Mouse (Mus musculus) MEL (cell line): ENCODE data around the gene Arntl. TPM values are rescaled to one million over a fixed set of nuclear protein-coding genes. Genes with fewer than 3 reads are reported as not detected.

Experiments
- DNase-seq: peaks from one replicate; pipeline ENCODE4 v3.0.0; 2011; ENCODE audit warnings: low read depth, low spot score
- H3K27ac ChIP-seq: 2 replicates; pipeline ENCODE4 v1.5.1; 2012; ENCODE audit warnings: low read depth, mild to moderate bottlenecking, control low read depth, low read length, moderate library complexity; ENCODE audit not compliant: control insufficient read depth
- H3K27me3 ChIP-seq, 2 experiments: fragments of 150-350 bp in 1 of 2; sonication (generic) in 1 of 2; 2 replicates each; pipeline ENCODE4 v1.6.1; 2012; ENCODE audit warnings: low read length in 2 of 2, mild to moderate bottlenecking in 2 of 2, improper control_type of control experiment in 1 of 2, moderate library complexity in 1 of 2; ENCODE audit not compliant: insufficient read depth in 2 of 2, control insufficient read depth in 1 of 2
- H3K36me3 ChIP-seq, 2 experiments: 2 replicates each; pipeline ENCODE4 v1.6.1; 2012 to 2014; ENCODE audit warnings: low read length in 2 of 2, improper control_type of control experiment in 1 of 2, inconsistent platforms in 1 of 2, mild to moderate bottlenecking in 1 of 2; ENCODE audit not compliant: insufficient read depth in 2 of 2, control insufficient read depth in 1 of 2
- H3K4me1 ChIP-seq, 2 experiments: fragments of 150-350 bp in 1 of 2; sonication (generic) in 1 of 2; 2 replicates each; pipeline ENCODE4 v1.6.1; 2012; ENCODE audit warnings: low read length in 2 of 2, improper control_type of control experiment in 1 of 2, mild to moderate bottlenecking in 1 of 2; ENCODE audit not compliant: insufficient read depth in 2 of 2, control insufficient read depth in 1 of 2
- H3K4me3 ChIP-seq, 2 experiments: fragments of 150-350 bp in 1 of 2; sonication (generic) in 1 of 2; 2 replicates each; pipeline ENCODE4 v1.5.1; 2012; ENCODE audit warnings: low read depth in 2 of 2, low read length in 2 of 2, mild to moderate bottlenecking in 2 of 2, moderate library complexity in 2 of 2, control low read depth in 1 of 2, improper control_type of control experiment in 1 of 2; ENCODE audit not compliant: control insufficient read depth in 1 of 2, insufficient read depth in 1 of 2
- H3K79me2 ChIP-seq: 2 replicates; pipeline ENCODE4 v1.6.1; 2012; ENCODE audit warnings: mild to moderate bottlenecking, low read length, moderate library complexity; ENCODE audit not compliant: control insufficient read depth, poor library complexity, insufficient read depth
- H3K9ac ChIP-seq: 2 replicates; pipeline ENCODE4 v1.6.1; 2012; ENCODE audit warnings: low read depth, mild to moderate bottlenecking, control low read depth, low read length, moderate library complexity; ENCODE audit not compliant: control insufficient read depth, poor library complexity, severe bottlenecking
- H3K9me3 ChIP-seq: fragments of 150-350 bp; sonication (generic); replicated peaks from 2 replicates; pipeline ENCODE4 v1.6.1; 2012; ENCODE audit warnings: mild to moderate bottlenecking, low read length, improper control_type of control experiment, moderate library complexity; ENCODE audit not compliant: insufficient read depth
- BHLHE40 ChIP-seq: IDR thresholded peaks from 2 replicates; pipeline ENCODE4 v1.6.1; 2012; ENCODE audit warnings: low read depth, mild to moderate bottlenecking, inconsistent platforms, low read length, improper control_type of control experiment, borderline replicate concordance
- CHD1 ChIP-seq: IDR thresholded peaks from 2 replicates; pipeline ENCODE4 v1.6.1; 2012; ENCODE audit warnings: low read depth, mild to moderate bottlenecking, inconsistent platforms, low read length, improper control_type of control experiment
- CHD2 ChIP-seq: IDR thresholded peaks from 2 replicates; pipeline ENCODE4 v1.6.1; 2011; ENCODE audit warnings: low read length, improper control_type of control experiment
- E2F4 ChIP-seq: IDR thresholded peaks from 2 replicates; pipeline ENCODE4 v1.6.1; 2011; ENCODE audit warnings: low read depth, low read length, improper control_type of control experiment, borderline replicate concordance
- ELF1 ChIP-seq: IDR thresholded peaks from 2 replicates; pipeline ENCODE4 v1.6.1; 2014; ENCODE audit warnings: low read depth, mild to moderate bottlenecking, inconsistent platforms, low read length, improper control_type of control experiment, moderate library complexity
- EP300 ChIP-seq, 2 experiments: IDR thresholded peaks; 2 replicates each; pipeline ENCODE4 v1.6.1; 2011; ENCODE audit warnings: improper control_type of control experiment in 2 of 2, low read length in 2 of 2, low read depth in 1 of 2, mild to moderate bottlenecking in 1 of 2
- ETS1 ChIP-seq: IDR thresholded peaks from 2 replicates; pipeline ENCODE4 v1.6.1; 2012; ENCODE audit warnings: low read depth, mild to moderate bottlenecking, inconsistent platforms, low read length, improper control_type of control experiment, moderate library complexity
- GATA1 ChIP-seq: IDR thresholded peaks from 2 replicates; pipeline ENCODE4 v1.6.1; 2011; ENCODE audit warnings: low read depth, low read length, improper control_type of control experiment
- HCFC1 ChIP-seq: IDR thresholded peaks from 2 replicates; pipeline ENCODE4 v1.6.1; 2012; ENCODE audit warnings: low read depth, mild to moderate bottlenecking, inconsistent platforms, low read length, improper control_type of control experiment, moderate library complexity
- KAT2A ChIP-seq: conservative IDR thresholded peaks from 2 replicates; pipeline ENCODE4 v1.6.1; 2012; ENCODE audit warnings: low read depth, low read length, improper control_type of control experiment, inconsistent platforms
- MAX ChIP-seq: IDR thresholded peaks from 2 replicates; pipeline ENCODE4 v1.6.1; 2011; ENCODE audit warnings: low read length, improper control_type of control experiment
- MAZ ChIP-seq: IDR thresholded peaks from 2 replicates; pipeline ENCODE4 v1.6.1; 2012; ENCODE audit warnings: low read depth, mild to moderate bottlenecking, inconsistent platforms, low read length, improper control_type of control experiment
- MEF2A ChIP-seq: IDR thresholded peaks from 2 replicates; pipeline ENCODE4 v1.6.1; 2014; ENCODE audit warnings: low read depth, mild to moderate bottlenecking, inconsistent platforms, low read length, improper control_type of control experiment; ENCODE audit not compliant: poor library complexity, insufficient replicate concordance, severe bottlenecking; ENCODE audit errors: extremely low read depth
- MXI1 ChIP-seq: IDR thresholded peaks from 2 replicates; pipeline ENCODE4 v1.6.1; 2011; ENCODE audit warnings: mild to moderate bottlenecking, low read depth, low read length, improper control_type of control experiment
- NRF1 ChIP-seq: IDR thresholded peaks from 2 replicates; pipeline ENCODE4 v1.6.1; 2014; ENCODE audit warnings: low read depth, mild to moderate bottlenecking, inconsistent platforms, low read length, improper control_type of control experiment, moderate library complexity; ENCODE audit not compliant: poor library complexity, insufficient read depth, severe bottlenecking
- POLR2A ChIP-seq, 2 experiments: IDR thresholded peaks; 2 replicates each; pipeline ENCODE4 v1.6.1; 2011 to 2012; ENCODE audit warnings: low read length in 2 of 2, mild to moderate bottlenecking in 2 of 2, control low read depth in 1 of 2, improper control_type of control experiment in 1 of 2, low read depth in 1 of 2, moderate library complexity in 1 of 2; ENCODE audit not compliant: control insufficient read depth in 1 of 2, insufficient read depth in 1 of 2, poor library complexity in 1 of 2
- POLR2AphosphoS5 ChIP-seq: IDR thresholded peaks from 2 replicates; pipeline ENCODE4 v1.6.1; 2012; ENCODE audit warnings: low read depth, borderline replicate concordance, mild to moderate bottlenecking, inconsistent platforms, low read length, moderate library complexity, mixed read lengths
- SMC3 ChIP-seq: IDR thresholded peaks from 2 replicates; pipeline ENCODE4 v1.6.1; 2011; ENCODE audit warnings: low read depth, low read length, improper control_type of control experiment
- TBP ChIP-seq: IDR thresholded peaks from 2 replicates; pipeline ENCODE4 v1.8.0; 2011; ENCODE audit warnings: low read depth, low read length, improper control_type of control experiment
- TCF12 ChIP-seq: IDR thresholded peaks from 2 replicates; pipeline ENCODE4 v1.6.1; 2014; ENCODE audit warnings: low read depth, mild to moderate bottlenecking, inconsistent platforms, low read length, improper control_type of control experiment, moderate library complexity
- USF1 ChIP-seq: IDR thresholded peaks from 2 replicates; pipeline ENCODE4 v1.6.1; 2014; ENCODE audit warnings: low read depth, mild to moderate bottlenecking, inconsistent platforms, low read length, improper control_type of control experiment, moderate library complexity
- ZC3H11A ChIP-seq: IDR thresholded peaks from 2 replicates; pipeline ENCODE4 v1.6.1; 2012; ENCODE audit warnings: low read depth, mild to moderate bottlenecking, inconsistent platforms, low read length, improper control_type of control experiment
- ZKSCAN1 ChIP-seq: IDR thresholded peaks from 2 replicates; pipeline ENCODE4 v1.6.1; 2012; ENCODE audit warnings: low read depth, mild to moderate bottlenecking, inconsistent platforms, low read length, improper control_type of control experiment, moderate library complexity
- ZNF384 ChIP-seq: IDR thresholded peaks from 2 replicates; pipeline ENCODE4 v1.6.1; 2012; ENCODE audit warnings: low read depth, mild to moderate bottlenecking, inconsistent platforms, low read length, improper control_type of control experiment
- polyA plus RNA-seq, 2 experiments: library from polyadenylated mRNA; stranded (reverse) in 1 of 2; unstranded in 1 of 2; fragments of >175 nt in 1 of 2; fragments of >200 nt in 1 of 2; gene quantifications; 2 replicates each; pipeline versions ENCODE4 v1.2.1 to v1.2.4; 2012; ENCODE audit warnings: low replicate concordance in 2 of 2, low read depth in 1 of 2; ENCODE audit not compliant: insufficient read length in 2 of 2, insufficient read depth in 1 of 2, missing spikeins in 1 of 2
- total RNA-seq: library from RNA; depleted of rRNA; stranded (reverse); fragments of 300-350 nt; gene quantifications from 2 replicates; pipeline ENCODE4 v1.2.3, GENCODE M21; 2012

Gene Arntl
- total and polyA plus RNA-seq, 3 experiments = 2.0 to 4.5 TPM; not detected in 1

DNA sequence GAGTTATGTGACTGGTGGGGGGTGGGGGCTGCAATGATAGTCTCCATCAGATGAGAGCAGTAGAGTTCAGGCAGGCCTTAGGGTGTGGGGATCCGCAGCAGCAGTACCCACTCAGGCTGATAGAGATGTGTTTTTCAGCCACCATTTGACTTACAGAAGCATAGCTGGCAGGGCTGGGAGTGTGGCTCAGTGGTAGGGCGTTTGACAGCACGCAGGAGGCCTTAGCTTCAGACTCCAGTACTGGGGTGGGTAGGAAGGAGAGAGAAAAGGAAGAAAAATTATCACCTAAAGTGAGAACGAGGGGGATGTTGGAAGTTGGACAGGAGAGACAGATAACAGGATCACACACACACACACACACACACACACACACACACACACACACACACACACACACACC is 71.2 kb downstream of the Arntl start:
- H3K27ac ChIP-seq = no peak overlapping the region
- no peak overlapping the region for H3K4me3 ChIP-seq
- no peak for TF ChIP-seq TCF12
- TF ChIP-seq ZKSCAN1 = no peak
- no peak for TF ChIP-seq MAX
- no peak for TF ChIP-seq EP300 (IDR thresholded peaks at IDR 0.05; ENCODE audit: low read depth in 1 of 2, low read length in 2 of 2)
- TF ChIP-seq POLR2AphosphoS5 = no peak
- TF ChIP-seq TBP = no peak
- no peak for TF ChIP-seq POLR2A (IDR thresholded peaks at IDR 0.05; ENCODE audit: control insufficient read depth in 1 of 2, insufficient read depth in 1 of 2, low read depth in 1 of 2, low read length in 2 of 2, poor library complexity in 1 of 2)
- no peak for TF ChIP-seq CHD2
- TF ChIP-seq HCFC1 = no peak
- no peak for TF ChIP-seq MEF2A
- H3K4me1 ChIP-seq = 0 out of 4 replicates have a peak, but pooled peaks cover 0 to 2% of the 10 kb centered on the region in 2 experiments
- no peaks in the 10 kb centered on the region for H3K9me3 ChIP-seq
- no peaks in the 10 kb centered on the region for H3K27me3 ChIP-seq
- H3K79me2 ChIP-seq = no peaks in the 10 kb centered on the region
- no peak overlapping the region for H3K9ac ChIP-seq
- no peak for DNase-seq
- no peaks in the 10 kb centered on the region for H3K36me3 ChIP-seq

DNA sequence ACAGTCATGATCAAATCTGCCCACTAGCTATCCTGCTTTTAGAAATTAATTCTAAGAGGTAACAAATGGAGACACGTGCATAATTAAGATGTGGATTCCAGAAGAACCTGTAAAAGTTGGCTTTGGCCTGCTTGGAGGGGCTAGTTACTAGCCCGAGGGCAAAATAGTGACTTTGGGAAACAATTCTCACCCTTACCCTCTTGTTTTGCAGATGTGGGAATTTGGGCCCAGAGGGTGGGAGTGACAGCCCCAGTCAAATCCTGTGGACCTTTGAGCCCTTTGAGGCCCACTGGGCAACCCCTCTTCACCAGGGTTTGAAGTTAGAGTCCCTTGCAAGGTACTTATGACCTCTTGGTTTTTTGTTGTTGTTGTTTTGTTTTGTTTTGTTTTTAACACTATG is 72.0 kb downstream of the Arntl start:
- no peaks in the 10 kb centered on the region for H3K36me3 ChIP-seq
- TF ChIP-seq POLR2AphosphoS5 = no peak
- no peak for TF ChIP-seq TBP
- no peak for TF ChIP-seq TCF12
- TF ChIP-seq NRF1 = no peak
- TF ChIP-seq MAX = no peak
- no peak for TF ChIP-seq MXI1
- no peak for TF ChIP-seq POLR2A (IDR thresholded peaks at IDR 0.05; ENCODE audit: control insufficient read depth in 1 of 2, insufficient read depth in 1 of 2, low read depth in 1 of 2, low read length in 2 of 2, poor library complexity in 1 of 2)
- no peak for TF ChIP-seq ZKSCAN1
- H3K4me1 ChIP-seq = 0 out of 4 replicates have a peak, but pooled peaks cover 0 to 2% of the 10 kb centered on the region in 2 experiments
- no peaks in the 10 kb centered on the region for H3K79me2 ChIP-seq
- no peak overlapping the region for H3K9ac ChIP-seq
- H3K27me3 ChIP-seq = no peaks in the 10 kb centered on the region
- H3K4me3 ChIP-seq = no peak overlapping the region
- H3K9me3 ChIP-seq = no peaks in the 10 kb centered on the region
- no peak overlapping the region for H3K27ac ChIP-seq
- no peak for DNase-seq

DNA sequence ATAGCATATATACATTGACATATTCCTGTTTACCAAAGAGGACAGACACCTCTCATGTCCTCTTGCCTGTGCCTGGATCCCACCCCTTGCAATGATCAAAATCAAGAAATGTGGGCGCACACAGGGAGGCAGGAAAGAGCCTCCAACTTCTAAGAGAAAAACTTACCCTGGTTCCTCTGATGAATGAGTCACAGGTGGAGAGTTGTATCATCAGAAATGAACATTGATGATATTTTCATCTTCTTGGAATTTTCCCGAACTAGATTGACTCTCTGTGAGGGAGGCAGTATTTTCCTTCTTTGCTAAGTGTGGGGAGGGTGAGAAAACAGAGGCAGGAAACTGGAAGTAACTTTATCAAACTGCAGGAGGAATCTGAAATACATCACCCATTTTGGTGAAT is 78.1 kb downstream of the Arntl start:
- H3K9me3 ChIP-seq = no peaks in the 10 kb centered on the region
- peaks cover 0 to 3% of the 10 kb centered on the region in 2 experiments; a peak in 1 of 4 replicates for H3K36me3 ChIP-seq
- H3K79me2 ChIP-seq = no peaks in the 10 kb centered on the region
- H3K27ac ChIP-seq = no peak overlapping the region
- H3K4me3 ChIP-seq = no peak overlapping the region
- DNase-seq = no peak
- H3K27me3 ChIP-seq = no peaks in the 10 kb centered on the region
- peaks cover 2 to 6% of the 10 kb centered on the region in 2 experiments; a peak in 3 of 4 replicates for H3K4me1 ChIP-seq
- H3K9ac ChIP-seq = no peak overlapping the region
- TF ChIP-seq ZC3H11A (no peak), BHLHE40 (no peak), ELF1 (no peak), POLR2A (IDR thresholded peaks at IDR 0.05; ENCODE audit: control insufficient read depth in 1 of 2, insufficient read depth in 1 of 2, low read depth in 1 of 2, low read length in 2 of 2, poor library complexity in 1 of 2) (no peak), ETS1 (no peak), SMC3 (no peak), EP300 (IDR thresholded peaks at IDR 0.05; ENCODE audit: low read depth in 1 of 2, low read length in 2 of 2) (no peak), GATA1 (no peak), E2F4 (no peak), MAZ (no peak), CHD1 (no peak), MEF2A (no peak), ZKSCAN1 (no peak), USF1 (no peak), ZNF384 (no peak), KAT2A (no peak)
